Mouse (Mus musculus) liver, embryonic 14 days (tissue): ENCODE results near the gene Zcchc17. TPM values are rescaled to one million over a fixed set of nuclear protein-coding genes. Genes with fewer than 3 reads are reported as not detected.

Experiments used
- polyA plus RNA-seq: library from polyadenylated mRNA; depleted of rRNA; stranded (reverse); fragments of >200 nt; gene quantifications from 2 replicates; pipeline ENCODE4 v1.2.3, GENCODE M21; 2012; rRNA removed

Gene Zcchc17
- polyA plus RNA-seq: 20.1 and 21.8 TPM in 2 replicates

DNA sequence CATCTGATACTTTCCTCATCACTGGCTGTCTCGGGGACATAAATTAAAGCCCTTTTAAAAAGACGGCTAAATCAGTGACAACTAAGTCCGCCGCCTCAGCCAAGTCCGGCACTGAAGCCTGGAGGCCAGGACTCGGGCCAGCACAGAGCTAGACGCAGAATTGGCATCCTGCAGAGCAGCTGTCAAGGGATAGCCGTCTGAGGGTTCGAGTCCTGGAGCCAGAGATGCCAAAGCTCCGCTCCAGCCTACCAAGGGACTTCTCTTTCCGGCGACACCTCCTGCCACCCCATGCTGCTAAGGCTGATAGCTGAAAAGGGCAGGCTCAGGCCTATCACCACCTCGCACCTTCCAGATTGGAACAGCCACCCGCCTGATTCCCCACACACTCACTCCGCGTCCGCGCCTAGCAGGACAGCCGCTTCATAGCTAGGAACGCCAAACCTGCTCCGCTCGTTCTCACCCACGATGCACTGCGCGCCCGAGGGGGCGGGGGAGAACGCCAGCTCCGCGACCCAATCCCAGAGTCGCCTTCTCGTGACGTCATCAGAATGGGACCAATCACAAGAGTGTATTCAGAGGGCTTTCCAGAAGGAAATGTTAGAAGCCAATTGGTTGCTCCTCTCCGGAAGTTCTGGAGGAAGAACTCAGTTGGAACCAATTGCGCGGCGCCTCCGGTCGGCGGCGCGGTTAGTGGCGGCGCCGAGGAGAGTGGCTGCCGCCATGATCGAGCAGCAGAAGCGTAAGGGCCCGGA, at the start of gene Zcchc17, which contains the start of gene Snrnp40:
TSS of gene Zcchc17 (minus strand) at position 458 of the 752 bp plus-strand sequence.
TSS of gene Snrnp40 (plus strand) at position 647 of the 752 bp plus-strand sequence.

DNA sequence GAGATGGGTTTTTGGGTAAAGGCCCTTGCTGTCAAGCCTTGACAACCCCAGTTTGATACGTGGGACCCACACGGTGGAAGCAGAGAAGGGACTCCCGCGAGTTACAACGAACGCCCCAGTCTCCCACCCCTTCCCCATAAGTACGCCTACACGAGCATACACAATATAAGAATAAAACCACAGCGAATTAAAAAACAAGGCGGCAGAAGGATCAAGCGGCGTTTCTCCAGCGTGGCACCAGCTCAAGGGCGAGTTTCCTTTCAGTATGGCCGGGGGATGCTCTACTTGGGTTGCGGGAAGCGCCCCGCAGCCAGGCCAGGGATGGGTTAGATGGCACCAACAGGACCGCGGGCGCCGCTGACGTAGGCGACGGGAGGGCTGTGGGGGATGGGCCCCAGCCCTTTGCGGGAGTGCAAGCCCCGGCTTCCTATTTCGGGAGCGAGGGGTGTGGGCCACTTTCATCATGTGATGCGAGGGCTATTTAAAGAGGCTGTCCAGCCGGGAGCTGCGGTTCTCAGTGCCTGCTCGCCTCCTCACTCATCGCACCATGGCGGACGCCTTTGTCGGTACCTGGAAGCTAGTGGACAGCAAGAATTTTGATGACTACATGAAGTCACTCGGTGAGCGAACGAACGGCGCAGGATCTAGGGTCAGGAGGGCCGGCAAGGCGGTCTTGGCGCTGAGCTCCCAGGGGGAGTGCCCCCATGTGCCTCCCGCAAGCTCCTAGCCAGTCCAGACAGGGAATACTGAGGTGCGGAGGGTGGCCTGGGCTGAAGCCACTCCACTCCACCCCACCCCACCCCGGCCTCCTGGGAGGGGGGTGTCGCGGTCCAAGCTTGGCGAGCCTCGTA, 51.3 kb downstream of the Zcchc17 start, which contains the start of the genes Fabp3 and Gm10570:
TSS of gene Fabp3 (plus strand) at position 365 of the 851 bp plus-strand sequence.
TSS of gene Gm10570 (minus strand) at position 444 of the 851 bp plus-strand sequence.

DNA sequence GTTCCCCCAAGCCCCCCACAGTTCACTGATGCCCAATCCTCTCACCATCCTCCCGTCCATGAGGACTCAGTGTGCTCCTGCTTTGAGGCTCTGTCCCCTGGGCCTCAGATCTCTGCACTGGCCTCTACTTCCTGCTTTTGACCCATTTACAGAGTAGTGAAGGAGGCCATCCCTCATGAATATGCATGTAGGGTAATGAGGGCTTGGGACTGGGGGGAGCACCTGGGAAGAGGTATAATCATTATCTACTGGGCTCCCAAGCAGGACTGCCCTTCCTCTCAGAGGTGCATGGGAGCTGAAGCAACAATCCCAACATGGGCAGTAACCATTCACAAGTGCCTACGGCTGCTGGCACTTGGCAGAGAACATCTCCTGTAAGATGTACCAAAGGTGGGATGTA, 80.6 kb downstream of the Zcchc17 start, which contains the start of gene Serinc2:
TSS of gene Serinc2 (minus strand) at position 101 of the 400 bp plus-strand sequence.

Other genes starting within 250 kb of the Zcchc17 start
- 0.02 TPM in 1 of 2 replicates, not detected in the other for gene Hcrtr1, start 220.6 kb downstream of the Zcchc17 start, polyA plus RNA-seq
- gene Tinagl1, start 184.8 kb downstream of the Zcchc17 start, polyA plus RNA-seq: 21.6 and 23.1 TPM in 2 replicates
- not detected in 2 replicates for gene Gm853, start 137.5 kb downstream of the Zcchc17 start, polyA plus RNA-seq
- gene Serinc2, start 80.7 kb downstream of the Zcchc17 start, polyA plus RNA-seq: 0.29 and 0.81 TPM in 2 replicates
- gene Fabp3, start 51.3 kb downstream of the Zcchc17 start, polyA plus RNA-seq: 0.29 and 1.3 TPM in 2 replicates
- not detected in 2 replicates for gene Gm10570, start 51.3 kb downstream of the Zcchc17 start, polyA plus RNA-seq
- 47.5 and 53.9 TPM in 2 replicates for gene Snrnp40, start 189 bp upstream of the Zcchc17 start, polyA plus RNA-seq
- gene Nkain1, start 214.2 kb upstream of the Zcchc17 start, polyA plus RNA-seq: 0.33 and 0.40 TPM in 2 replicates